Mouse (Mus musculus) B cell, adult 2 months (primary cell): ENCODE data around the gene Cpne4.

Experiments
- DNase-seq, 2 experiments: peaks; one replicate each; pipeline ENCODE4 v3.0.0; 2022

The Cpne4 gene

DNA sequence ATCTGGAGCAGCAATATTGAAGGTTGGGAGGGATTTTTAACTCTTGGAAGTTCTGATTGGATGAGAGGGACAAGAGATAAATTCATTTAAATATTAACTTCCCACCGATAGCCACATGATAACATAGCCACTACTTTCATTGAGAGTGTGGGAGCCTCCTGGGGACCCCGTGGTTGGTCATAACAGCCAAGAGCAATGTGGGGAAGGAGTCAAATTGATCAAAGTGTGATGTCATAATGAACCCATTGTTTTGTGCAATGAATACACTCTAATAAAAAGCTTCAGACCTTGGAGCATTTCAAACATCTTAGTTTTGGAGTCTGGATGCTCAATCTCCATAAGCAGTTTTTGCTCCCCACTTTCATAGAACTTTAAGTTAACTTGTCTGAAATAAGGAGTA, at the start of gene Cpne4:
TSS of gene Cpne4 (plus strand) at position 301 of the 400 bp plus-strand sequence.
- DNase-seq, result no peak

DNA sequence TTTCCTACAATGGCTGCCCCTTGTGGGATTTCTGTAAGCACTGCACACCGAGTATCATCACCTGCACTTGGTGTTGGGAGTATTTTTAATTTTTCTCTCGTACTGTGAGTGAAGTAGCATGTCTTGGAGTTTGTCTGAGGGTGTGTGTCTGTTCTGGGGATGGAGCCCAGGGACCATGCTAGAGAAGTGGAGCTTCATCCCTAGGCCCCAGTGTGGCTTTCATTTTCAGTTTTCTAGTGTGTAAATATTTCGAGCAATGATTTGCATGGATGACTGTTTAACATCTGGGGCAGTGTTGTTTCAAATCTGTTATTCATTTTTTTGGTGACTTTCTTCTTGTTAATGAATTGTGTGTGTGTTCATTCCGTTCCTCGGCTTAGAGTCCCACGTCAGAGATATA, 31.9 kb upstream of the Cpne4 start:
- no peak for DNase-seq

DNA sequence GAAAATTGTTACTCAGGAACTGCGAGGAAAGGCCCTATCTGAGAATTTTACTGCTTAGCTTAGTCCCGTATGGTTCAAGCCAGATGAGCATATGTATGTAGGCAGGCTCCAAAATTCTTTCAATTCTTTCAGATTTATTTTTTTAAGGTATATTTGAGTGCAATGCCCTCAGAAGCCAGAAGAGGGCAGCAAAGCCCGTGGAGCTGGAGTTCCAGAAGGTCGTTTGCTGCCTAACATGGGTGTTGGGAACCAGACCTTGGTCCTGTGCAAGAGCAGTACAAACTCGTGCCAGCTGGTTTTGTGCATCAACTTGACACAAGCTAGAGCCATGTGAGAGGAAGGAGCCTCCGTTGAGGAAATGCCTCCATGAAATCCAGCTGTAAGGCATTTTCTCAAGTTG, 11.6 kb upstream of the Cpne4 start:
- DNase-seq, result peak; percentile 19 to 20

DNA sequence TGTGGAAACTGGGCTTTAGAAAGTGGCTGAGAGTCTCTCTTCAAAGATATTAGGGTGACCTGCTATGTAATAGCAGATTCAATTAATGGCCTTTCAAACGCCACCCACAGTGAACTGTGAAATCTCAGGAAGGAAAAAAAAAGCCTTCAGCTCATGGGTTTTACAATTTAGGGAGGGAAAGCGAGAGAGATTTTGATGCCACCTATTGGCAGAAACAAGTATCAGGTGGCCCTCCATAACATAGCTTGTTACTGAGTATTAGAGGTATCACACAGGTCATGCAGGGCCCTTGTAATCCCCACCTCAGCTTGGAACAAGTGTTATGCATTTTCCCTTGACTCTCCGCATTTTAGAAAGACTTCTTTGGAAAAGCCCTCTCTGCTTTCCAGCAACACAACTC, 18.7 kb downstream of the Cpne4 start:
- no peak for DNase-seq

GRCm38 (mm10) chr9:104566468-104566867, 19.4 kb downstream of the Cpne4 start:
- no peak for DNase-seq

GRCm38 (mm10) chr9:104567096-104567495, 20.0 kb downstream of the Cpne4 start:
- DNase-seq, result no peak

GRCm38 (mm10) chr9:104569480-104570167, 22.5 kb downstream of the Cpne4 start:
- DNase-seq, result peak; percentile 53 to 60

DNA sequence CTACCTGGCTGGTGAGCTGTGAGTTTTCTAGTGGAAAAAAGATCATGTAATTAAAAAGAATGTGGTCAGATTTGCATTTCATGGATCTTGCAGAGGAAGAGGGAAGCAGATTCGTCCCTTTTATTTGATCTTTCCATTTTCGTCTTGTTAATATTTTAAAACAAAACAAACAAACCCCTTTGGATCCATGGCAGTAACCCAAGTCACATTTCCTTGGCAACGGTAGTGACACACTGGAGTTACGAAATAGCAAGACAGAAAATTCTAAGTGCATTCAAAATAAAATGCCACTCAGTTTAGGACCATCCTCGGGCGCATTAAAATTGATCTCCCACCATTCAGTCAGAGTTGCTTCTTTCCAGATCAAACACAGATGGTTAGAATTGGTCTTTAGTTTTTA, 25.8 kb downstream of the Cpne4 start:
- DNase-seq, result no peak

- DNase-seq, result peak; percentile 61 to 63
Observed at GRCm38 (mm10) chr9:104574476-104574875, 27.4 kb downstream of the Cpne4 start.

GRCm38 (mm10) chr9:104581921-104582624, 35.0 kb downstream of the Cpne4 start:
- no peak for DNase-seq

DNA sequence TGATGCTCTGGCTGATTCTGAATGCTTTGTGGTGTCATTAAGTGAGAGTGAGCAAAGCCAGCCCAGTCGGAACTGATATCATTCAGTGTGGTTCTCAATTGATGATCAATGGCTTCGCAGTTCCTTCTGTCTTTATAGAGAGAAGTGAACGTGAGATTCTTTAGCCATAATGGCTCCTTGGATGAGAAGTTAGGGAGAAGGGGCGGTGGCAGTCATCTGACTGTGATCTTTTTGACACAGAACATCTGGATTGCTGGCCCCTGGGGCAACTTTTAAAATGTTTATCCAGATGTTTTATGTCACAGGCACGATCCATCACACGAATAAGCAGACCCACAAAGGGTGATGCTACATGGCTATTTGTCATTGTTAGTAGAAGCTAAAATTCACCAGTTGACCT, 35.6 kb downstream of the Cpne4 start:
- DNase-seq, result no peak

- no peak for DNase-seq
Observed at GRCm38 (mm10) chr9:104594550-104594949, 47.5 kb downstream of the Cpne4 start.

GRCm38 (mm10) chr9:104594979-104595378, 47.9 kb downstream of the Cpne4 start:
- no peak for DNase-seq

GRCm38 (mm10) chr9:104612523-104612922, 65.4 kb downstream of the Cpne4 start:
- DNase-seq, result no peak

DNA sequence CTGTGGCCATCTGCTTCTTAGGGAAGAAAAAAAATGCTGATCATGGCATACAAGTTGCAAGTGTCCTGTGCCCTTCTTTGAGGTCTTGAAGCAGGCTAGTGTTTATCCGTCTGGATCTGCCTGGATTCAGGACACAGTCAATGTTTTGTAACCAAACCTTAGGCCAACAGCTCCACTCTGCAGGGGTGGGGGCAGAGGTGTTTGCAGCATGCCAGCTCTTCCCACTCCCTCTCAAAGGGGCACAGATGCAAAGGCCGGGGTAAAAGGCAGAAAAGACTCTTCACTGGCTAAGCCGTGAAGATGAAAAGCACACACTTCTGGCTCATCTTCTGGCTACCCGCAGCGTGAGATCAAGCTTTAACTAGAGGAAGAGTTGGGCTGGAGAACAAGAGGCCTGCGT, 69.6 kb downstream of the Cpne4 start:
- DNase-seq, result no peak

DNA sequence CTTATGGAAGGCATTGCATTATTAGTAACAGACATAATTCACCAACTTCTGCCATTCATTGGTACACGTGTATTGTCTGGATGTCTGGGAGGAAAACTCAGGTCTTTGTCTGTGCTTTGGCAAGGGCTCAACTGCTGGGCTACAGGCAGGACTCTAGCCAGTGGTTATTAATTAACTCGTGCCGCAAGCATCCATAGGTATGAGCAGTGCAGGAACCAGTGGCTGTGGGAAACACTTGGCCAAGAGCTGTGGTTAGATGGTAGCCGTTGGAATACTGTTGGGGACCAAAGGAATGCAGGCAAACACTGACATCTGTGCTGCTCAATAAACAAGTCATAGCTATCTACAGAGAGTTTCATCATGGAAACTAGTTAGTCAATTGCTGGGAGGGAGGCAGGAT, 76.5 kb downstream of the Cpne4 start:
- DNase-seq, result no peak

DNA sequence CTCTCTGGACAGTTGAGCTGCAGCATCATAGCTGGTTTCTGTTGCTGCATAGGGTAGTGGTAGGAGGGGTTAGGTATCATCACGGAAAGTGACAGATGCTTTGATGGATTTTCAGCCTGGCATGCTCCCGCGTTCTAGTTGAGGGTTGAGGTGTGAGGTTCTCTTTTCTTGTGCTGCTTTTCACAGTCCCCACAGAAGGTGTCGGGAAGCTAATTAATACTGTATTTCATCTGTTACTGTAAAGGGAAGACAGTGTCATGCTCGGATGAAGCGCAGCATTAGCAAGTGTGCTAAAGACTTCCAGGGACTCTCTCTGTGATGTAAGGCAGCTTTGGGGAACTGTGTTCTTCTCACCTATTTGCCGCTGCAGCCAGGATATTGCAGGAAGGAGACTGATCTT, 80.7 kb downstream of the Cpne4 start:
- DNase-seq, result no peak

DNA sequence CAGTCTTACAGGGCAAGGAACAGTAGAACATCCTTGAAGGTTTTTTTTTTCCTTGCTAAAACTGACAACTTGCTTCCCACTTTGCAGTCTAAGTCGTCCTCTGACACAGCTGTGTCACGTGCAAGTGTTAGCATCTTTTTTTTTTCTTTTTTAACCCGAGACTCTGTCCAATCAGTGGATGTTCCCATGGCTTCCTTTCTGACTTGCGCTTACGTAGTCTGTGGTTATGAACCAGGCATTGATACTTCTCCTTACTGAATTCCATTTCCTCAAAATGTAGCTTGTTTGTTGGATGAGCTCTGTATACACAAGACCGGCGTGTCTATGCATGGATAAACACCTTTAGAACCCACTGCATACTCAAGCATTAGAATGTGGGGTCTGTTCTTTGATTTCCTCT, 82.2 kb downstream of the Cpne4 start:
- DNase-seq, result no peak

- DNase-seq, result no peak
Observed at GRCm38 (mm10) chr9:104646348-104646994, 99.4 kb downstream of the Cpne4 start.

DNA sequence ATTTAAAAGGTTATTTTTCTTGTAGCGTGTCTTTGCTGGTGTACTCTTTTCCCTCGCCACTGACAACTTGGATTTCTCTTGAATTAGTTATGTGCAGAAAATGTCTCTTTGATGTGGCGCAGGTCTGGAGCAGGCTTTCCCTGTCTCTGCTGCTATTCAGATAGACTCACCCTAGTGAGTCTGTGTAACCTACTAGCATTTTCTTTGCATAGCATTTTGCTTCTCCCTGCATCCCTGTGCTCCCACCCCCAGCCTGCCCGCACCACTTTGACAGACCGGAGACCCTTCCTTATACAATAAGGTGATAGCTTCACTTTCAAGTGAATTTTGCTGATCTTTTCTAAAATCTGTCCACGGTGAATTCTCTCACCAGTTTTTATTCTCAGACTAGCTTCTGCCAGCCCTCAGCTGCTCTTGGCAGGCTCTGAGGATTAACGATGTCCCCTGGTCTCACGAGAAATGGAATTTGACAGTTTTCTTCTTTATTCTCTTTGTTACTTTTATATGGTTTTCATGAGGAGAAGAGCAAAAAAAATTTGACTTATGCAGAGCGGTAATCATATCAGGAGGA, 105.7 kb downstream of the Cpne4 start:
- DNase-seq, result no peak

DNA sequence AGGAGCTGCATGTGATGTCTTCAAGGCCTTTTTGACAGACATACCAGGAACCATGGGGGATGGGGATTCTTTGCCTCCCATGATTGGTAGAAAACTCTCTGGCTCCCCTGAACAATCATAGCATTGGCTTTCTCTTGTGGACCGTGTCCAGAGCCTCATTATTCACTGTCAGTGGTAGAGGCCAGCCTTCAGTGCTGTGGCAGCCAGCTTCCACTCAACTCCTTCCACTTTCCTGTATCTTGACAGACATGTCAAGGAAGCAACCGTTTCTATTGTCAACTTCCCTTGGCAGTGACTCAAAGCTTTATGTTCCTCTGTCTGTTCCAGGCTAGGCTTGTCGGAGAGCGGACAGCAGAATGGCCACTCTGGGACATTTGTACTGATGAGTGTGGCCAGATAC, 112.7 kb downstream of the Cpne4 start:
- DNase-seq, result no peak

GRCm38 (mm10) chr9:104676665-104677064, 129.6 kb downstream of the Cpne4 start:
- no peak for DNase-seq

DNA sequence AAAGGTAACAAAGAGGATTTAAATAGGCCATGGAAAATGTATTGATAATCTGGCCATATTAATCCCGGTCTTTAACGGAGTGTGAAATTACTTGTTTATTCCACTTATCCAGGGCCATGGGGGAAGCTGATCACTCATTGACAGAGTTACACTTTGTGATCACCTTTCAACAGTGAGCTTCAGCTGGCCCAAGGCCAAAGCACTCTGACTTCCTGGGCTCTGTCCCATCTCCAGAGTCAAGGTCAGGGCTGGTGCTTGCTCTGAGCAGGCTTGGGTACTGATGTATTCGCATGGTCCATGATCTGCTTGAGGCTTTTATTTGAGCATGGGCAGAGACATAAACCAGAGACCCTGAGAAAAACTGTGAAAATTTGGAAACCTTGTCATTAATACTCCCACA, 131.5 kb downstream of the Cpne4 start:
- DNase-seq, result no peak

DNA sequence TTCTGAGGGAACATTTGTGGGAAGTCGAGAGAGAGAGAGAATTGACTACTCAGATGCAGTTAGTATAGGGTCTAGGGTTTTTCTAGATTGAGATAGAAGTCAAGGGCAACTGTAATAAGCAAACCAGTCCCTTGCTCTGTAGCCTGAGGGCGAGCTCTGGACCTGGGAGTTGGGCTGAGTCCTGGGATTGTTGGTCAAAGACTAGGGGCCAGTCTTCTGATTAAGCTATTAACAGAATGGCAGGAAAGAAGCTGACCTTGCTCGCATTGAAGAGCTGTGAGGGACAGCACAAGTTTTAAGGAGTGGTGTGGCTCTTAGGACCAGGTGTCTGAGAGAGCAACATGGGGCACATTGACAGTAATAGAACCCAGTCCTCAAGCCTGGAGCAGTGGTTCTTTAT, 140.0 kb downstream of the Cpne4 start:
- no peak for DNase-seq
